Mouse (Mus musculus) ES-E14 (cell line): Measurements from ENCODE around the gene Serpinb2. TPM values are rescaled to one million over a fixed set of nuclear protein-coding genes. Genes with fewer than 3 reads are reported as not detected.

Experiments used
- DNase-seq: peaks from one replicate; pipeline ENCODE4 v3.0.0-alpha.2; 2013; ENCODE audit warnings: low read depth, low spot score
- H3K27ac ChIP-seq: 2 replicates; pipeline ENCODE4 v1.5.1; 2012; ENCODE audit warnings: low read depth, mild to moderate bottlenecking, low read length, moderate library complexity, mixed read lengths; ENCODE audit not compliant: poor library complexity, insufficient read depth, severe bottlenecking
- H3K36me3 ChIP-seq: 2 replicates; pipeline ENCODE4 v1.6.1; 2012; ENCODE audit warnings: mild to moderate bottlenecking, low read length, moderate library complexity, mixed read lengths; ENCODE audit not compliant: control insufficient read depth, poor library complexity, insufficient read depth, severe bottlenecking
- H3K4me1 ChIP-seq, 2 experiments: fragments of 150-350 bp in 1 of 2; sonication (generic) in 1 of 2; 2 replicates each; pipeline ENCODE4 v1.6.1; 2012; ENCODE audit warnings: low read length in 2 of 2, mild to moderate bottlenecking in 1 of 2, mixed read lengths in 1 of 2; ENCODE audit not compliant: control insufficient read depth in 2 of 2, insufficient read depth in 2 of 2, poor library complexity in 1 of 2
- H3K4me3 ChIP-seq, 2 experiments: fragments of 150-350 bp in 1 of 2; sonication (generic) in 1 of 2; 2 replicates each; pipeline ENCODE4 v1.5.1; 2012; ENCODE audit warnings: low read length in 2 of 2, low read depth in 1 of 2, mild to moderate bottlenecking in 1 of 2, mixed read lengths in 1 of 2; ENCODE audit not compliant: insufficient read depth in 1 of 2, poor library complexity in 1 of 2, severe bottlenecking in 1 of 2
- H3K9ac ChIP-seq: 2 replicates; pipeline ENCODE4 v1.6.1; 2012; ENCODE audit warnings: low read depth, mild to moderate bottlenecking, low read length, mixed read lengths; ENCODE audit not compliant: poor library complexity, insufficient read depth, severe bottlenecking
- H3K9me3 ChIP-seq: fragments of 150-350 bp; sonication (generic); 2 replicates; pipeline ENCODE4 v1.6.1; 2012; ENCODE audit warnings: low read depth, mild to moderate bottlenecking, low read length; ENCODE audit not compliant: control insufficient read depth, insufficient read depth
- CHD2 ChIP-seq: IDR thresholded peaks from 2 replicates; pipeline ENCODE4 v1.6.1; 2014; ENCODE audit warnings: mild to moderate bottlenecking, low read depth, low read length, inconsistent platforms
- HCFC1 ChIP-seq: IDR thresholded peaks from 2 replicates; pipeline ENCODE4 v1.6.1; 2012; ENCODE audit warnings: low read length, inconsistent platforms, borderline replicate concordance; ENCODE audit not compliant: insufficient read depth
- MAFK ChIP-seq: IDR thresholded peaks from 2 replicates; pipeline ENCODE4 v1.6.1; 2014; ENCODE audit warnings: mild to moderate bottlenecking, low read depth, low read length, inconsistent platforms; ENCODE audit not compliant: insufficient read depth
- ZC3H11A ChIP-seq: IDR thresholded peaks from 2 replicates; pipeline ENCODE4 v1.6.1; 2012; ENCODE audit warnings: low read depth, mild to moderate bottlenecking, inconsistent platforms, low read length, borderline replicate concordance
- ZNF384 ChIP-seq: IDR thresholded peaks from 2 replicates; pipeline ENCODE4 v1.6.1; 2012; ENCODE audit warnings: low read depth, low read length, inconsistent platforms
- in situ Hi-C, 2 experiments: fragments of 600-800 bp; cut with MboI; formaldehyde crosslinking; loops; one replicate each; pipeline ENCODE4 v1.15.1; 2025; ENCODE audit warnings: low sequenced_read_pairs in 2 of 2, inconsistent platforms in 1 of 2; ENCODE audit not compliant: unreplicated experiment in 2 of 2
- total RNA-seq: library from RNA; depleted of rRNA; stranded (reverse); fragments of 300-350 nt; gene quantifications from 2 replicates; pipeline ENCODE4 v1.2.3, GENCODE M21; 2012

Serpinb2 gene
- total RNA-seq, 1 experiment, result 0.85 TPM

GRCm38 (mm10) chr1:107565644-107566043 is 54.4 kb downstream of the Serpinb2 start:
- TF ChIP-seq ZNF384, result no peak
- TF ChIP-seq HCFC1, result no peak
- no peak for TF ChIP-seq CHD2
- TF ChIP-seq ZC3H11A, result no peak
- TF ChIP-seq MAFK, result no peak
- no peak overlapping the region for H3K9ac ChIP-seq
- H3K4me1 ChIP-seq, result no peaks in the 10 kb centered on the region
- in situ Hi-C loops, result no loop called here
- H3K36me3 ChIP-seq, result no peaks in the 10 kb centered on the region
- no peak overlapping the region for H3K27ac ChIP-seq
- H3K4me3 ChIP-seq, result no peak overlapping the region
- no peak for DNase-seq
- no peaks in the 10 kb centered on the region for H3K9me3 ChIP-seq

- TF ChIP-seq CHD2, result no peak
- TF ChIP-seq HCFC1, result no peak
- no peak for TF ChIP-seq ZC3H11A
- no peak for TF ChIP-seq MAFK
- no peak for TF ChIP-seq ZNF384
- no peaks in the 10 kb centered on the region for H3K9me3 ChIP-seq
- H3K4me3 ChIP-seq, result no peak overlapping the region
- H3K27ac ChIP-seq, result no peak overlapping the region
- no peak overlapping the region for H3K9ac ChIP-seq
- DNase-seq, result no peak
- in situ Hi-C loops, result no loop called here
- no peaks in the 10 kb centered on the region for H3K36me3 ChIP-seq
- H3K4me1 ChIP-seq, result no peaks in the 10 kb centered on the region
These were observed 64.9 kb downstream of the Serpinb2 start for GRCm38 (mm10) chr1:107576094-107576493.

GRCm38 (mm10) chr1:107577514-107577913 is 66.3 kb downstream of the Serpinb2 start:
- DNase-seq, result no peak
- no peak overlapping the region for H3K9ac ChIP-seq
- TF ChIP-seq CHD2, result no peak
- no peak for TF ChIP-seq ZC3H11A
- no peak for TF ChIP-seq MAFK
- no peak for TF ChIP-seq HCFC1
- no peak for TF ChIP-seq ZNF384

DNA sequence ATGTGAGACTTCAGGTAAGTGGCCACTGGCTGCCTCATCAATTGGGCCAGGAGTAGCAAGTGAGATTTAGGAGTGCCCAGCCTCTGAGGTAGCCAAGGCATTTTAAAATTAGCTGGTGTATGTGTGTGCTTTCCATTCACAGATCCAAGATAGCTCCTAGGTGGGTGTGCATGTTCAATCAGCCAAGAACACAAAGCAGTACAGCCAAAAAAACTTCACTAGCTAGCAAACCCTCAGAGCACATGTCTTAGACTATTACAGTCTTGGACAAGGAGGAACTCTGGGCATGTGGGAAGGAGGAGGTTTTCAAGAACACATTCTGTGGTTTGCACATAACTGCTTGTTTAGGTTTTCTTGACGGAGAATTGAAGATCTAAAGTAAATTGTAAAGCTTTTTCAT is 70.0 kb downstream of the Serpinb2 start:
- no peaks in the 10 kb centered on the region for H3K36me3 ChIP-seq

More at GRCm38 (mm10) chr1:107577514-107577913, 66.3 kb downstream of the Serpinb2 start:
- Histone ChIP-seq H3K4me1 (no peaks in the 10 kb centered on the region), H3K36me3 (no peaks in the 10 kb centered on the region), H3K27ac (no peak overlapping the region), H3K4me3 (no peak overlapping the region), H3K9me3 (no peaks in the 10 kb centered on the region)
- in situ Hi-C loops, result no loop called here

GRCm38 (mm10) chr1:107582900-107583299 is 71.7 kb downstream of the Serpinb2 start:
- TF ChIP-seq MAFK, result no peak
- no peak for TF ChIP-seq HCFC1
- no peak for TF ChIP-seq CHD2
- no peak for TF ChIP-seq ZNF384
- TF ChIP-seq ZC3H11A, result no peak
- H3K9ac ChIP-seq, result no peak overlapping the region
- in situ Hi-C loops, result no loop called here
- no peak overlapping the region for H3K4me3 ChIP-seq
- H3K4me1 ChIP-seq, result no peaks in the 10 kb centered on the region
- DNase-seq, result no peak
- H3K9me3 ChIP-seq, result no peaks in the 10 kb centered on the region
- no peaks in the 10 kb centered on the region for H3K36me3 ChIP-seq
- H3K27ac ChIP-seq, result no peak overlapping the region

More for the DNA sequence above, 70.0 kb downstream of the Serpinb2 start:
- H3K4me1 ChIP-seq, result no peaks in the 10 kb centered on the region
- H3K27ac ChIP-seq, result no peak overlapping the region
- TF ChIP-seq HCFC1, result no peak
- no peak for TF ChIP-seq ZNF384
- no peak for TF ChIP-seq MAFK
- no peak for TF ChIP-seq ZC3H11A
- no peak for TF ChIP-seq CHD2
- DNase-seq, result no peak
- in situ Hi-C loops, result no loop called here
- no peaks in the 10 kb centered on the region for H3K9me3 ChIP-seq
- H3K9ac ChIP-seq, result no peak overlapping the region
- no peak overlapping the region for H3K4me3 ChIP-seq
